Mouse (Mus musculus) embryonic facial prominence, embryonic 14.5 days (tissue): ENCODE data around the gene Ccdc162. TPM values are rescaled to one million over a fixed set of nuclear protein-coding genes. Genes with fewer than 3 reads are reported as not detected.
A peak's percentile ranks its signal among the peaks of the same experiment; 100 is the strongest.

ENCODE experiments used
- ATAC-seq: fragments of 200-750 bp; cut with Nextera tagmentation; 2 replicates; pipeline ENCODE4 v1.8.0; 2017; ENCODE audit warnings: low read depth, moderate number of reproducible peaks, moderate TSS enrichment
- DNase-seq: peaks from one replicate; pipeline ENCODE4 v3.0.0-alpha.2; 2015; ENCODE audit warnings: low spot score
- H3K27ac ChIP-seq: fragments of 300-500 bp; sonication (generic); replicated peaks from 2 replicates; pipeline ENCODE4 v1.5.1; 2014; ENCODE audit warnings: low read depth, mild to moderate bottlenecking, low read length, moderate library complexity
- H3K27me3 ChIP-seq: fragments of 300-500 bp; sonication (generic); replicated peaks from 2 replicates; pipeline ENCODE4 v1.6.1; 2014; ENCODE audit warnings: low read length; ENCODE audit not compliant: control insufficient read depth, insufficient read depth
- H3K36me3 ChIP-seq: fragments of 300-500 bp; sonication (generic); 2 replicates; pipeline ENCODE4 v1.6.1; 2014; ENCODE audit warnings: low read length, mixed read lengths; ENCODE audit not compliant: control insufficient read depth, insufficient read depth
- H3K4me1 ChIP-seq: fragments of 300-500 bp; sonication (generic); 2 replicates; pipeline ENCODE4 v1.6.1; 2014; ENCODE audit warnings: antibody characterized with exemption, low read length; ENCODE audit not compliant: control insufficient read depth, insufficient read depth
- H3K4me2 ChIP-seq: fragments of 300-500 bp; sonication (generic); 2 replicates; pipeline ENCODE4 v1.6.1; 2014; ENCODE audit warnings: low read depth, mild to moderate bottlenecking, low read length, moderate library complexity, mixed read lengths
- H3K4me3 ChIP-seq: fragments of 300-500 bp; sonication (generic); 2 replicates; pipeline ENCODE4 v1.5.1; 2014; ENCODE audit warnings: low read depth, mild to moderate bottlenecking, low read length
- H3K9ac ChIP-seq: fragments of 300-500 bp; sonication (generic); 2 replicates; pipeline ENCODE4 v1.6.1; 2014; ENCODE audit warnings: low read depth, mild to moderate bottlenecking, low read length, moderate library complexity, mixed read lengths
- H3K9me3 ChIP-seq: fragments of 300-500 bp; sonication (generic); 2 replicates; pipeline ENCODE4 v1.6.1; 2016; ENCODE audit warnings: low read length; ENCODE audit not compliant: control insufficient read depth
- WGBS: fragments of 180-500 bp; shearing (Covaris S2); extraction: QIAGEN DNeasy Blood & Tissue Kit; methylation state at CpG from one replicate; pipeline ENCODE4 v1.1.7; 2014; 5-methylcytosine and 5-hydroxymethylcytosine counted together
- polyA plus RNA-seq: library from polyadenylated mRNA; unstranded; fragments of >200 nt; fragmentation: Nextera tagmentation; extraction: Ambion mirVana; gene quantifications from 2 replicates; pipeline ENCODE4 v1.2.1, GENCODE M21; 2014

Gene Ccdc162
- polyA plus RNA-seq, 1 experiment from 2014 or later: 1.6 TPM

DNA sequence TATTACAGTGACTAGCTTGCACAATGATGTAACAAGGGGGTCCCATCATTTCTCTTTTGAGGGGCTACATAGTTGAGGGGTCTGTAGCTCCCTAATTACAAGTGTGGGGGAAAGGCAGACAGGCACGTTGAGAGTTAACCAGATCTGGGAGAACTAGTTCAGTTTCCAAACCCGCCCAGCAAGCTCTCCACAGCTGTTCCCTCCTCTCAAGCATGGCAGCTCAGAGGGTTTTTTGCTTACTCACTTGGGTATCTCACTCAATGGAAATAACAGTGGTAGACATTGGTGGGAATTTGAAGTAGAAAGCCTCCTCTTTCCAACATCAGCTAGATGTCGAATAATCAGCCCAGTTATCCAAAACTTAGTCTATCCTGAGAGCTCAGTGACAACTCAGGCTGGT lies 161.4 kb downstream of the Ccdc162 start:
- Histone ChIP-seq H3K27ac (no peak overlapping the region), H3K9ac (no peak overlapping the region), H3K9me3 (peaks cover 5% of the 10 kb centered on the region; the same call in 1 of the 2 replicates), H3K36me3 (no peaks in the 10 kb centered on the region), H3K4me1 (peaks cover 24% of the 10 kb centered on the region), H3K4me3 (no peak overlapping the region), H3K27me3 (no peaks in the 10 kb centered on the region), H3K4me2 (no peak overlapping the region)
- 66% methylated on average over 3 of the region's 3 CpGs for WGBS
- no peak for ATAC-seq
- DNase-seq: peak; percentile 10

DNA sequence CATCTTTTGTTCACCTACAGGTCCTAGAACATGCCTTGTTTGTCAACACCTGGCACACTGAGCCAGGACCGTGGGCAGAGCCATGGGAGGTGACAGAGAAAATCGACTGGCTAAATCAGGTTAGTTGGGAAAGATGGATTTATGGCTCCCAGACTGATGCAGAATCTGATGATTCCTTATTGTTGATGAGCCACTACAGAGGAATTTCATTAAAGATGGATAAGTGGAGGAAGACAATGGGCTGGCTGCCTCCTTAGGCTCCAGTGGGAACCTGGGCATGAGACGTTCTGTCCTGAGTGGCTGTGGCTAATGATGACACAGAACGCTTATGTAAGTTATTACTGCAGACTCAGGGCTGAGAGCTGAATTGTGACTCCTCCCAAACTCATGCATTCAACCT lies 162.7 kb downstream of the Ccdc162 start:
- Histone ChIP-seq H3K9ac (no peak overlapping the region), H3K9me3 (peaks cover 8% of the 10 kb centered on the region), H3K4me2 (no peak overlapping the region), H3K27ac (peak overlapping the region; percentile 50; the same call in 1 of the 2 replicates), H3K27me3 (no peaks in the 10 kb centered on the region), H3K4me3 (no peak overlapping the region), H3K36me3 (no peaks in the 10 kb centered on the region; the same call in 1 of the 2 replicates), H3K4me1 (peaks cover 24% of the 10 kb centered on the region)
- ATAC-seq (no peak), DNase-seq (no peak)
- WGBS: 58% methylated on average over 4 of the region's 4 CpGs

DNA sequence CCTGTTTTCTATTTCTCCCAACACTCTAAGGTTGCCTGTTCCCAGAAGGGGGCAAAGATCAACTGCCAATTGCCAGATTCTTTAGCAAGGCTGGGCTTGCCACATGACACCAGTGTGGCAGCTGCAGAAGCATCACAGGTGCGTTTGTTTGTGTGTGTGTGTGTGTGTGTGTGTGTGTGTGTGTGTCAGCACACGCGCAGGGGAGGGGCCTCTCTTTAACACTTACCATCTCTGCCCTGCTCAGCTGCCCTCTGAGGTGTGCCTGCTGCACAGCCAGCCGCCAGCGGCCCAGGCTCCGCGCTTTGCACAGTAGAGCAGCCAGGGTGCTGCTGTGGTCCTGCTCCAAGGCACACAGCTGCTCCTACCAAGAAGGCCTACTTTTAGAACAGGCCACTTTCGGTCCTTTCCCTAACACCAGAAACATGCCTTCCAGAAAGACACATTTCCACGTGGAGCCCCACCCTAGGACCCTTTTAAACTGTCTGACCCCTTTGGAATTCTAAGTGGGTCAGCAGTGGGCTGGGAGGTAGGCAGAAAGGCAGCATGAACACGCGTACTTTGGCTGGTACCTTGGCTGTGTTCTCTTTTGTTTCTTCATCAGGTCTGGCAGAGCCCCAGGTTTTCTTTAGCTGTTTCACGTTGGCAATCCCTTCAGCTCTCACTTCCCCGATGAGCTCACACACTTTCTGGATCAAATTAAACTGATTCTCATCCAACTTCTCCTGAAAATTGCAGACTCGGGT lies 163.4 kb downstream of the Ccdc162 start:
- H3K4me1 ChIP-seq: peaks cover 24% of the 10 kb centered on the region
- no peak overlapping the region for H3K4me3 ChIP-seq
- H3K36me3 ChIP-seq: no peaks in the 10 kb centered on the region; the same call in 1 of the 2 replicates
- peak overlapping the region; percentile 50 for H3K27ac ChIP-seq
- H3K4me2 ChIP-seq: no peak overlapping the region
- H3K9ac ChIP-seq: no peak overlapping the region
- H3K27me3 ChIP-seq: no peaks in the 10 kb centered on the region
- peak; percentile 84 for DNase-seq
- H3K9me3 ChIP-seq: peaks cover 12% of the 10 kb centered on the region
- ATAC-seq: peak; percentile 91
- WGBS: 24% methylated on average over 14 of the region's 14 CpGs

DNA sequence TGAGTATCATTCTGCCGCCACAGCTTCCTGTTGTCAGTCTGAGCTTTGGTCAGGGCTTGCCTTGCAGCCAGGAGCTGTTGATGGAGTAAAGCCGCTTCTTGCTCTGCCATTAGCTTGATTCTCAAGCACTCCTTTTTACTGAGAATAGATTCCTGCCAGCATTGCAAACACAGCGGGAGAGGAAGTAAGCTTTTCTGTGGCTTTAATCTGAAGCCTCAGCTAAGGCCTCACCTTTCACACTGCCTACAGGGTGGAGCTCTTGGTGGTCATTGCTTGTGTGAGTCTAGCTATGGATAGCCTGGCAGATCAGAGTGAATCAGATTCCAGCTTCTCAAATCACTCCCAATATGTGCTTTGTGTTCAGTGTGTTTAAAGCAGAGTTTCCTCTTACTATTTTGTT lies 164.1 kb downstream of the Ccdc162 start:
- DNase-seq (no peak), ATAC-seq (no peak)
- Histone ChIP-seq H3K9me3 (peaks cover 12% of the 10 kb centered on the region), H3K27ac (peak overlapping the region; percentile 45), H3K27me3 (no peaks in the 10 kb centered on the region), H3K4me1 (peaks cover 24% of the 10 kb centered on the region), H3K4me2 (no peak overlapping the region), H3K9ac (no peak overlapping the region), H3K36me3 (no peaks in the 10 kb centered on the region; the same call in 1 of the 2 replicates), H3K4me3 (no peak overlapping the region)
- WGBS: 20% methylated on average over 3 of the region's 3 CpGs

GRCm38 (mm10) chr10:41550711-41551110 lies 165.7 kb downstream of the Ccdc162 start:
- Histone ChIP-seq H3K9ac (no peak overlapping the region), H3K4me2 (no peak overlapping the region), H3K27me3 (no peaks in the 10 kb centered on the region), H3K9me3 (peaks cover 12% of the 10 kb centered on the region), H3K4me3 (no peak overlapping the region), H3K27ac (no peak overlapping the region), H3K4me1 (peaks cover 24% of the 10 kb centered on the region), H3K36me3 (no peaks in the 10 kb centered on the region; the same call in 1 of the 2 replicates)
- ATAC-seq (no peak), DNase-seq (no peak)
- WGBS: 51% methylated on average over 7 of the region's 7 CpGs

- DNase-seq (no peak), ATAC-seq (no peak)
- Histone ChIP-seq H3K9me3 (peaks cover 12% of the 10 kb centered on the region), H3K36me3 (no peaks in the 10 kb centered on the region; the same call in 1 of the 2 replicates), H3K4me3 (no peak overlapping the region), H3K4me2 (no peak overlapping the region), H3K4me1 (peaks cover 7% of the 10 kb centered on the region; the same call in 1 of the 2 replicates), H3K27ac (no peak overlapping the region), H3K9ac (no peak overlapping the region), H3K27me3 (no peaks in the 10 kb centered on the region)
- WGBS: 62% methylated on average over 13 of the region's 13 CpGs
Measured at GRCm38 (mm10) chr10:41546396-41547165, 169.9 kb downstream of the Ccdc162 start.

DNA sequence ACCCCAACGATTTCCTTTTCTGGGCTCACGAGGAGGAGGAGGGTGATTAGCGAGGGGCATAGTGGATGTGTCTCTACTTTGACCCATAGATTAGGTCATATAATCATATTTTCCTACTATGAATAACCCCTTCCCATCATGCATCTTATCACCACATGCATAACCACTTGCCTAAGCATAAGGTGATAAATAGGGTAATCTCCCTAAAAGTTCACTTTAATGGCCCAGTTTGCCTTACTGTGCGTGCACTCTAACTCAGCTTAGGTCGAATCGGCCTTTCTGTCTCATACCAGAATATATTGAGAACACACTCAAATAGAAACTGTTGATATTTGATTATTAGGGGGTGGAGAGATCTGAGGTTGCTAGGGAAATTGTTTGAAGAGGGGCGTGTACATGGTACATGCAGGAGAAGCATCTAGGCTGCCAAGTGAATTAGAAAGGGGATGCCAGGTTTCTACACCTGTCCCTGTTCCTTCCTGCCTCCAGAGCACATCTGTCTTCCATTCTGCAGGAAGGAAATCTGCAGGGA lies 171.1 kb downstream of the Ccdc162 start:
- 50% methylated on average over 7 of the region's 7 CpGs for WGBS

DNA sequence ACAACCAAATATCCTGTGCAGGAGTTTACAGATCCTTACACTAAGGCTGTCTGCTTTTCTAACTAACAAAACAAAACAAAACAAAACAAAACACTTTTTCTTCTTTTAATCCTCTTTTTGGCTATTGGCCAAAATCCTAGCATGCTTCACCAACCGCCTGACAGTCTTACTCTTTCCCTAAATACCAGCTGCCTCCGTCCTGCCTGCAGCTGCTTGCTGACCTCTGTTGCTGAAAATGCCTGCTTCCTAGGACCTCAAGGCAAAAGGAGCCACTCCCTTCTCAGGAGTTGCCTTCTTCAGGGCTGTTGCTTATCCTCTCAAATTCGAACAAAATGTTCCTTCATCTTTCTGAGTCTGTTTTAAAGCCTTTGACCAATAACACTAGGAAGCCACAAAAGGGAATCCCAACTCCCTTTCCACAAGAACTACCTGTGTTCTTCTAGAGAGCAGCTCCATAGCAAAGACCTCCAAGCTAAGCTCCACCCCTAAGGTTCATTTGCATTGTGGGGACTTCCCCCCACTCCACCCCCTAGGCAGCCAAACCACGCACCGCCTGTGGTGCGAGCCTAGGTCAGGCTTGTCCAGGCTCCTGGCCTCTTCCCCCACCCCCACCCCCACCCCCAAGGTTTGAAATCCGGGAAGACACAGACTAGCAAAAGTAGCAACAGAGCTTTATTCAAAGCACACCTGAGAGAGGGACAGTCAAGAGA lies 171.8 kb downstream of the Ccdc162 start:
- Histone ChIP-seq H3K27ac (no peak overlapping the region; the same call in 1 of the 2 replicates), H3K9ac (no peak overlapping the region), H3K27me3 (no peaks in the 10 kb centered on the region), H3K9me3 (peaks cover 12% of the 10 kb centered on the region), H3K4me2 (no peak overlapping the region), H3K4me1 (peaks cover 5% of the 10 kb centered on the region; the same call in 1 of the 2 replicates), H3K4me3 (no peak overlapping the region), H3K36me3 (no peaks in the 10 kb centered on the region; the same call in 1 of the 2 replicates)
- ATAC-seq: peak; percentile 57
- 9% methylated on average over 7 of the region's 7 CpGs for WGBS
- DNase-seq: peak; percentile 74

More for the DNA sequence above, 171.1 kb downstream of the Ccdc162 start:
- no peaks in the 10 kb centered on the region for H3K27me3 ChIP-seq
- DNase-seq (no peak), ATAC-seq (no peak)
- H3K4me3 ChIP-seq: no peak overlapping the region
- H3K4me1 ChIP-seq: peaks cover 5% of the 10 kb centered on the region; the same call in 1 of the 2 replicates
- H3K4me2 ChIP-seq: no peak overlapping the region
- H3K9me3 ChIP-seq: peaks cover 12% of the 10 kb centered on the region
- no peaks in the 10 kb centered on the region; the same call in 1 of the 2 replicates for H3K36me3 ChIP-seq
- no peak overlapping the region for H3K27ac ChIP-seq
- H3K9ac ChIP-seq: no peak overlapping the region
